Mouse (Mus musculus): ENCODE results near the gene Tmod4.

The Tmod4 gene

GRCm38 (mm10) chr3:95174011-95174592 lies 49.8 kb downstream of the Tmod4 start:
- no peak for DNase-seq (ENCODE audit: low spot score)

DNA sequence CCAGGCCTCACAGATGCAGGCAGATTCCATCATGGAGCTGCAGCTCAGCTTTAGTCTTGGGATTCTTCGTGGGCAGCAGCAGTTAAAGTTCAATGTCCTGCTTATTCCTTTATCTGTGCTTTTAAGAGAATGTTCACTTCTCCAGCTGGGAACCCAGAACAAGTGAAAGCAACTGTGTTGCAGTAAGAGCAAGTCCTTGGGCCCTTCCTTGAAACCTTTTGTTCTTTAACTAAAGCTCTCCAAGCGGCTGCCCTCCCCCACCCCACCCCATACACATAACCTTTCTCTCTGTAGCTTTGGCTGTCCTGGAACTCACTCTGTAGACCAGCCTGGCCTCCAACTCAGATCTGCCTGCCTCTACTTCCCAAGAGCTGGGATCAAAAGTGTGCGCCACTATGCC lies 52.2 kb downstream of the Tmod4 start:
- no peak for DNase-seq (ENCODE audit: low spot score)

DNA sequence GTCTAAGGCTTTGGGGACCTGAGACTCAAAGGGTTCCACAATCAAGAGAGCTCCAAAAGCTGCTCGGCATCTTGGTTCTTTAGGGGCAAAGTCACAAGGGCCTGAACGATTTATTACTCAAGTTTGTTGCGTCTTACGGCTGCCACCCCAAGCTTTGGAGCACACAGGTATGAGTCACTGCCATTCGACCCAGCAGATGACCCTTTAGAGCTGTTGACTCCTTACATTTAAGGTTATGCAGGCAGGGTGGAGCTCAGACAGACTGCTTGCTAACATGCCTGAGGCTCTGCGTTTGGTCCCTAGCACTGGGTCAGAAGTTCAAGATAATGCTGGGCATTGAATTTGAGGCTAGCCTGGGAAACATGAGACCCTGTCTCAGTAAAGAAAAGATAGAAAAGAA lies 53.3 kb downstream of the Tmod4 start:
- no peak for DNase-seq (ENCODE audit: low spot score)
